Mouse (Mus musculus): ENCODE data around the gene 1700010I14Rik. TPM values are rescaled to one million over a fixed set of nuclear protein-coding genes. Genes with fewer than 3 reads are reported as not detected.

1700010I14Rik gene
- polyA plus RNA-seq, 1 experiment from 2014 or later = 0.83 TPM

DNA sequence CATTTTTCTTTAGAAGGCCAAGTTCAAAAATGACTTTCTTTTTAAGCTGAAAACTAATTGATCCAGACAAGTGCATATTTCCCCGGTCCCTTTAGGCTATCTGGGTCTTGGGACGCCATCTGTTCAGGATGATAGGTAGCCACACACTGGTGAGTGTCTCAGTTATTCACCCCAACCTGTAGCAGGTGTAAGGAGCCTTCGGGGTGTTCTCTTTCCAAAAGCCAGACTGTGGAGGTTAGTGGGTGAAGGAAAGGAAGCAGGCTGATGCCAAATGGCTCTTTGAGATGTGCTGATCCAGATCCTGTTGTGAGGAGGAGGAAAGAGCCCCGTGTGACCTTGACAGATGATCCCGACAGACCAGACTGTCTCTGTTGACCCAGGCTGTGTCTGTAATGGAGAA lies 14.8 kb upstream of the 1700010I14Rik start:
- Histone ChIP-seq H3K9me3 (replicated peaks; ENCODE audit: control insufficient read depth, low read length) (no peaks in the 10 kb centered on the region), H3K27me3 (ENCODE audit: control insufficient read depth, insufficient read depth, low read length) (no peaks in the 10 kb centered on the region), H3K4me2 (ENCODE audit: low read depth, low read length) (no peak overlapping the region), H3K4me3 (ENCODE audit: low read length) (no peak overlapping the region), H3K36me3 (ENCODE audit: control insufficient read depth, insufficient read depth) (no peaks in the 10 kb centered on the region), H3K4me1 (ENCODE audit: control insufficient read depth, insufficient read depth, low read length) (no peaks in the 10 kb centered on the region), H3K9ac (ENCODE audit: low read length) (no peak overlapping the region), H3K27ac (ENCODE audit: low read length) (no peak overlapping the region)
- ATAC-seq (replicated peaks; ENCODE audit: extremely low read depth, insufficient read depth, low FRiP score) = no peak
- WGBS = 65% methylated on average over 5 of the region's 5 CpGs

- no peaks in the 10 kb centered on the region for H3K27me3 ChIP-seq (ENCODE audit: control insufficient read depth, insufficient read depth, low read length)
- H3K4me3 ChIP-seq (ENCODE audit: low read length) = no peak overlapping the region
- no peak overlapping the region for H3K9ac ChIP-seq (ENCODE audit: low read length)
- no peaks in the 10 kb centered on the region for H3K36me3 ChIP-seq (ENCODE audit: control insufficient read depth, insufficient read depth)
- H3K27ac ChIP-seq (ENCODE audit: low read length) = no peak overlapping the region
- no peaks in the 10 kb centered on the region for H3K9me3 ChIP-seq (replicated peaks; ENCODE audit: control insufficient read depth, low read length)
- no peak overlapping the region for H3K4me2 ChIP-seq (ENCODE audit: low read depth, low read length)
- ATAC-seq (replicated peaks; ENCODE audit: extremely low read depth, insufficient read depth, low FRiP score) = no peak
- 56% methylated on average over 7 of the region's 7 CpGs for WGBS
- no peaks in the 10 kb centered on the region for H3K4me1 ChIP-seq (ENCODE audit: control insufficient read depth, insufficient read depth, low read length)
Observed at GRCm38 (mm10) chr17:8974423-8974822, 13.7 kb upstream of the 1700010I14Rik start.

DNA sequence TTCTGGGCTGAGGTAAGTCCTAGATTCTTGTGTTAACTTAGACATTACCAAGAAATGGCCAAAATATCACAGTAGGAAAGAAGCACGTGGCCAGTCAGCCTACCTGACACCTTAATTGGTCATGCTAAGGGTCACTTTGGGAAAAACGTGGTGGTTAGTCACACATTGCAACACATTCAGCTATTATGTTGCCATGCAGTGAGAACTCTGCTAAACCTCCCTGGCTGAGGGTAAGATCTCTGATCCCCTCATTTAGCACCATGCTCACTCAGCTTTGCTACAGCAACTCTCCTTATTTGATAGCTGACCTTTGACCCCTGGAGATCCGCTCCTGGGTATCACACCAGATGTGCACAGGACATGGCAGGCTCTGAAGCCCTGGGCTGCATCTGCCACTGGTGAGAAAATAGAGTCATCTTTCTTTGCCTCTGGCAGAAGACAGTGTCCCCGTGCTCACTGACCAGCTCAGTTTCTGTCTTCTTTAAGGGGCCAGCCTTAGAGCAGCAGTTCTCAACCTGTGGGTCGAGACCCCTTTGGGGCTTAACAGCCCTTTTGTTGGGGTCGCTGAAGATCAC lies 13.2 kb upstream of the 1700010I14Rik start:
- no peak overlapping the region for H3K4me3 ChIP-seq (ENCODE audit: low read length)
- no peaks in the 10 kb centered on the region for H3K9me3 ChIP-seq (replicated peaks; ENCODE audit: control insufficient read depth, low read length)
- H3K9ac ChIP-seq (ENCODE audit: low read length) = no peak overlapping the region
- H3K4me2 ChIP-seq (ENCODE audit: low read depth, low read length) = no peak overlapping the region
- no peak for ATAC-seq (replicated peaks; ENCODE audit: extremely low read depth, insufficient read depth, low FRiP score)
- H3K4me1 ChIP-seq (ENCODE audit: control insufficient read depth, insufficient read depth, low read length) = no peaks in the 10 kb centered on the region
- H3K27me3 ChIP-seq (ENCODE audit: control insufficient read depth, insufficient read depth, low read length) = no peaks in the 10 kb centered on the region
- H3K36me3 ChIP-seq (ENCODE audit: control insufficient read depth, insufficient read depth) = no peaks in the 10 kb centered on the region
- no peak overlapping the region for H3K27ac ChIP-seq (ENCODE audit: low read length)
- 73% methylated on average over 6 of the region's 6 CpGs for WGBS

GRCm38 (mm10) chr17:8976745-8977144 lies 11.4 kb upstream of the 1700010I14Rik start:
- no peak overlapping the region for H3K27ac ChIP-seq (ENCODE audit: low read length)
- no peaks in the 10 kb centered on the region for H3K27me3 ChIP-seq (ENCODE audit: control insufficient read depth, insufficient read depth, low read length)
- no peak for ATAC-seq (replicated peaks; ENCODE audit: extremely low read depth, insufficient read depth, low FRiP score)
- 85% methylated on average over 6 of the region's 6 CpGs for WGBS
- H3K9me3 ChIP-seq (replicated peaks; ENCODE audit: control insufficient read depth, low read length) = no peaks in the 10 kb centered on the region
- H3K9ac ChIP-seq (ENCODE audit: low read length) = no peak overlapping the region
- no peaks in the 10 kb centered on the region for H3K36me3 ChIP-seq (ENCODE audit: control insufficient read depth, insufficient read depth)
- no peak overlapping the region for H3K4me3 ChIP-seq (ENCODE audit: low read length)
- H3K4me1 ChIP-seq (ENCODE audit: control insufficient read depth, insufficient read depth, low read length) = no peaks in the 10 kb centered on the region
- H3K4me2 ChIP-seq (ENCODE audit: low read depth, low read length) = no peak overlapping the region

DNA sequence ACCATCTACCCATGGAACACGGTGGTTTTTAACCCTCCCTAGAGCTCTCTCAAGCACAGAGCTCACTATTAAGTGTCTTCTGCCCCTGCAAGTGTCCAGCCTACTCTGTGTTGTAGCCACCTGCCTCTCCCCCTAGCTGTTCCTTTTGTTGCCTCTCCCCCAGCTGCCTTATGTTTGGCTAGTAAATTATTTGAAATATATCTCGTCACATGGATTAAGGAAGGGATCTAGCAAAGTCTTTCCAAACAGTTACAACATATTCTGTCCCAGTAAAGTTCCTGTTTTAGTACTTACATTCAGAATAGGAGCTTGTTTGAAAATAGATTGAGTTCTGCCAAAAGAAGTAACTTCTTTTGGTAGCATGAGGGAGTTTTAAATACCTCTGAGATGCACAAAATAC lies 10.9 kb upstream of the 1700010I14Rik start:
- WGBS = 63% methylated on average over 2 of the region's 2 CpGs
- ATAC-seq (replicated peaks; ENCODE audit: extremely low read depth, insufficient read depth, low FRiP score) = no peak
- no peaks in the 10 kb centered on the region for H3K36me3 ChIP-seq (ENCODE audit: control insufficient read depth, insufficient read depth)
- H3K27ac ChIP-seq (ENCODE audit: low read length) = no peak overlapping the region
- H3K4me2 ChIP-seq (ENCODE audit: low read depth, low read length) = no peak overlapping the region
- H3K4me1 ChIP-seq (ENCODE audit: control insufficient read depth, insufficient read depth, low read length) = no peaks in the 10 kb centered on the region
- no peaks in the 10 kb centered on the region for H3K9me3 ChIP-seq (replicated peaks; ENCODE audit: control insufficient read depth, low read length)
- no peak overlapping the region for H3K9ac ChIP-seq (ENCODE audit: low read length)
- H3K4me3 ChIP-seq (ENCODE audit: low read length) = no peak overlapping the region
- H3K27me3 ChIP-seq (ENCODE audit: control insufficient read depth, insufficient read depth, low read length) = no peaks in the 10 kb centered on the region

DNA sequence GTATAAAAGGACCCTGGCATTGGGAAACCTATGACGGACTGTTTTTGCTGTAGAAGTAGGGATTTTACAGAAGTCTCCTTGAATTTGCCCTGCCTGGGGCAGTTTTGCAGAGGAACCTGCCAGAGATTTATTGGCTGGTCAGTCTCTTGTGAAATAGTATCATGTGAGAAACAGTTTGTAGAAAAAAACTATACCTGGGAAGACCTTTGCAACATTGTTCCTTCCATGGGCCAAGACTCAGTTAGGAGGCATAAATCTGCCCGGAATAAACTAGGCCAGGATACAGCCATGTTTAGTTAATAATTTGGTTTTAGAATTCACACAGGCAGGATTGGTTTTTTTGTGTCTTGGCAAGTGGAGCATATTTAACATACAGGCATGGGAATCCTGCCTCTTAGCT lies 4.6 kb upstream of the 1700010I14Rik start:
- WGBS = 76% methylated on average over 2 of the region's 2 CpGs
- Histone ChIP-seq H3K27ac (ENCODE audit: low read length) (no peak overlapping the region), H3K27me3 (ENCODE audit: control insufficient read depth, insufficient read depth, low read length) (no peaks in the 10 kb centered on the region), H3K9ac (ENCODE audit: low read length) (no peak overlapping the region), H3K36me3 (ENCODE audit: control insufficient read depth, insufficient read depth) (no peaks in the 10 kb centered on the region), H3K4me1 (ENCODE audit: control insufficient read depth, insufficient read depth, low read length) (peaks cover 3% of the 10 kb centered on the region; the same call in 1 of the 2 replicates), H3K4me2 (ENCODE audit: low read depth, low read length) (no peak overlapping the region), H3K9me3 (replicated peaks; ENCODE audit: control insufficient read depth, low read length) (no peaks in the 10 kb centered on the region), H3K4me3 (ENCODE audit: low read length) (no peak overlapping the region)
- no peak for ATAC-seq (replicated peaks; ENCODE audit: extremely low read depth, insufficient read depth, low FRiP score)

- Histone ChIP-seq H3K36me3 (ENCODE audit: control insufficient read depth, insufficient read depth) (no peaks in the 10 kb centered on the region), H3K4me1 (ENCODE audit: control insufficient read depth, insufficient read depth, low read length) (peaks cover 3% of the 10 kb centered on the region; the same call in 1 of the 2 replicates), H3K27me3 (ENCODE audit: control insufficient read depth, insufficient read depth, low read length) (no peaks in the 10 kb centered on the region), H3K9ac (ENCODE audit: low read length) (no peak overlapping the region), H3K9me3 (replicated peaks; ENCODE audit: control insufficient read depth, low read length) (no peaks in the 10 kb centered on the region), H3K4me2 (ENCODE audit: low read depth, low read length) (no peak overlapping the region), H3K27ac (ENCODE audit: low read length) (no peak overlapping the region), H3K4me3 (ENCODE audit: low read length) (no peak overlapping the region)
- 55% methylated on average over 5 of the region's 5 CpGs for WGBS
- no peak for ATAC-seq (replicated peaks; ENCODE audit: extremely low read depth, insufficient read depth, low FRiP score)
Observed at GRCm38 (mm10) chr17:8985714-8986113, 2.4 kb upstream of the 1700010I14Rik start.

GRCm38 (mm10) chr17:8986551-8986950 lies 1.6 kb upstream of the 1700010I14Rik start:
- H3K27ac ChIP-seq (ENCODE audit: low read length) = no peak overlapping the region
- 53% methylated on average over 2 of the region's 2 CpGs for WGBS
- no peak for ATAC-seq (replicated peaks; ENCODE audit: extremely low read depth, insufficient read depth, low FRiP score)
- H3K36me3 ChIP-seq (ENCODE audit: control insufficient read depth, insufficient read depth) = no peaks in the 10 kb centered on the region
- no peaks in the 10 kb centered on the region for H3K27me3 ChIP-seq (ENCODE audit: control insufficient read depth, insufficient read depth, low read length)
- no peak overlapping the region for H3K9ac ChIP-seq (ENCODE audit: low read length)
- H3K4me3 ChIP-seq (ENCODE audit: low read length) = no peak overlapping the region
- peaks cover 3% of the 10 kb centered on the region; the same call in 1 of the 2 replicates for H3K4me1 ChIP-seq (ENCODE audit: control insufficient read depth, insufficient read depth, low read length)
- no peak overlapping the region for H3K4me2 ChIP-seq (ENCODE audit: low read depth, low read length)
- no peaks in the 10 kb centered on the region for H3K9me3 ChIP-seq (replicated peaks; ENCODE audit: control insufficient read depth, low read length)

- H3K4me3 ChIP-seq (ENCODE audit: low read length) = no peak overlapping the region
- H3K4me2 ChIP-seq (ENCODE audit: low read depth, low read length) = no peak overlapping the region
- WGBS = 78% methylated on average over 5 of the region's 5 CpGs
- no peaks in the 10 kb centered on the region for H3K27me3 ChIP-seq (ENCODE audit: control insufficient read depth, insufficient read depth, low read length)
- H3K9me3 ChIP-seq (replicated peaks; ENCODE audit: control insufficient read depth, low read length) = no peaks in the 10 kb centered on the region
- no peak overlapping the region for H3K27ac ChIP-seq (ENCODE audit: low read length)
- peaks cover 3% of the 10 kb centered on the region; the same call in 1 of the 2 replicates for H3K4me1 ChIP-seq (ENCODE audit: control insufficient read depth, insufficient read depth, low read length)
- H3K9ac ChIP-seq (ENCODE audit: low read length) = no peak overlapping the region
- no peaks in the 10 kb centered on the region for H3K36me3 ChIP-seq (ENCODE audit: control insufficient read depth, insufficient read depth)
- ATAC-seq (replicated peaks; ENCODE audit: extremely low read depth, insufficient read depth, low FRiP score) = no peak
Observed at GRCm38 (mm10) chr17:8987369-8987768, 764 bp upstream of the 1700010I14Rik start.
